Mouse (Mus musculus): Measurements from ENCODE around the gene Epn1. TPM values are rescaled to one million over a fixed set of nuclear protein-coding genes. Genes with fewer than 3 reads are reported as not detected.

Epn1 gene
- 151 and 160 TPM in 2 replicates for polyA plus RNA-seq (2012; rRNA removed)

DNA sequence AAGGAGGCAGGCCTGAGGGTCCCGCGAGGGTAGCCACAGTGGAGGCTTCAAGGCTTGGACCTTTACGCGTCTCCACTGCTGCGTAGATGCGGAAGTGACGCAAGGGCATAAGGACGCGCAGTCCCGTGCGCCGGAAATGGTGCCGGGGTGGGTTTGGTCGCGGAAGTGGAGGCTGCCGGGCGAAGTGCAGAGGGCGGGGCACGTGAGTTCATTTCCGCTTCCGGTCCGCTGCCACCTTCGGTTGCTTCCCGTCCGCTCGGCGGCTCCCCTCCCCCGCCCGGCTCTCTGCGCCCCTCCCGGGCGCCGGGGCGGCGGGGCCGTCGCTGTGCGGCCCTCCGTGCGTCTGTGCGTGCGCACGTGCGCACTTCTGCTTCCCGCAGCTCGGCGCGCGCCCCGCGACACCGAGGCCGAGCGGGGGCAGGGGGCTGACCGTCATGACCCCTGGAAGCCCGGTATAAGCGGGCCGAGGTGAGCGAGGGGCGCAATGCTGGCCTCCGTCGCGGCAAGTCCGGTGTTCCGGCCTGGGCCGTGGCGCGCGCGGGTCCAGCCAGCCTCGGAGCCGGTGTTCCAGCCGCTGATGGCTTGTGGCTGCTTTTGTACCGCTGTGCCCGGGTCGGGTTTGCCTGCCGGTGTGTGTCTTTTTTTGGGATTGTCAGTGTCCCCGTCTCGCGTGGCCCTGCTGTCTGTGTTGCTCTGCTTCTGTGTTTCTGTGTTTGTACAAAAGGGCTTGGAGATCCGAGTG, at the start of gene Epn1:
Epn1 (plus strand) TSS at position 226 of the 742 bp plus-strand sequence.
- Histone ChIP-seq H3K4me1 (ENCODE audit: control insufficient read depth, insufficient read depth, low read length) (peaks cover 4% of the 10 kb centered on the region; the same call in 1 of the 2 replicates), H3K4me3 (replicated peaks; ENCODE audit: extremely low read depth, low read depth, low read length) (peak within 1 kb of the TSS; percentile 58)
- TF ChIP-seq CTCF (IDR thresholded peaks at IDR 0.05; ENCODE audit: insufficient read depth, low read length) (no peak), POLR2A (IDR thresholded peaks at IDR 0.05; ENCODE audit: borderline replicate concordance, extremely low read depth, low read depth, low read length) (peak; percentile 76; the same call in 1 of the 2 replicates)
- peak; percentile 94 for DNase-seq
- under 1% methylated on average over 81 of the region's 81 CpGs for WGBS

GRCm38 (mm10) chr7:5030554-5031275, 49.3 kb upstream of the Epn1 start:
- Histone ChIP-seq H3K4me1 (ENCODE audit: control insufficient read depth, insufficient read depth, low read length) (no peaks in the 10 kb centered on the region), H3K4me3 (replicated peaks; ENCODE audit: extremely low read depth, low read depth, low read length) (no peak overlapping the region)
- TF ChIP-seq CTCF (IDR thresholded peaks at IDR 0.05; ENCODE audit: insufficient read depth, low read length), result no peak
- TF ChIP-seq POLR2A (IDR thresholded peaks at IDR 0.05; ENCODE audit: borderline replicate concordance, extremely low read depth, low read depth, low read length), result no peak
- no peak for DNase-seq
- WGBS, result 92% methylated on average over 63 of the region's 63 CpGs

- 90% methylated on average over 46 of the region's 46 CpGs for WGBS
- H3K4me3 ChIP-seq (replicated peaks; ENCODE audit: extremely low read depth, low read depth, low read length), result no peak overlapping the region
- DNase-seq, result no peak
- H3K4me1 ChIP-seq (ENCODE audit: control insufficient read depth, insufficient read depth, low read length), result no peaks in the 10 kb centered on the region
- no peak for TF ChIP-seq POLR2A (IDR thresholded peaks at IDR 0.05; ENCODE audit: borderline replicate concordance, extremely low read depth, low read depth, low read length)
- no peak for TF ChIP-seq CTCF (IDR thresholded peaks at IDR 0.05; ENCODE audit: insufficient read depth, low read length)
Measured at GRCm38 (mm10) chr7:5031496-5031895, 48.5 kb upstream of the Epn1 start.

GRCm38 (mm10) chr7:5033818-5034217, 46.2 kb upstream of the Epn1 start, which contains the start of gene 4632433K11Rik:
TSS of gene 4632433K11Rik (plus strand) at chr7:5034118.
- Histone ChIP-seq H3K4me1 (ENCODE audit: control insufficient read depth, insufficient read depth, low read length) (peaks cover 5% of the 10 kb centered on the region), H3K4me3 (replicated peaks; ENCODE audit: extremely low read depth, low read depth, low read length) (no peak within 1 kb of the TSS)
- no peak for DNase-seq
- WGBS, result 91% methylated on average over 3 of the region's 3 CpGs
- no peak for TF ChIP-seq CTCF (IDR thresholded peaks at IDR 0.05; ENCODE audit: insufficient read depth, low read length)
- TF ChIP-seq POLR2A (IDR thresholded peaks at IDR 0.05; ENCODE audit: borderline replicate concordance, extremely low read depth, low read depth, low read length), result no peak

- TF ChIP-seq POLR2A (IDR thresholded peaks at IDR 0.05; ENCODE audit: borderline replicate concordance, extremely low read depth, low read depth, low read length) (no peak), CTCF (IDR thresholded peaks at IDR 0.05; ENCODE audit: insufficient read depth, low read length) (no peak)
- WGBS, result 94% methylated on average over 17 of the region's 17 CpGs
Measured at GRCm38 (mm10) chr7:5035628-5036027, 44.4 kb upstream of the Epn1 start.

DNA sequence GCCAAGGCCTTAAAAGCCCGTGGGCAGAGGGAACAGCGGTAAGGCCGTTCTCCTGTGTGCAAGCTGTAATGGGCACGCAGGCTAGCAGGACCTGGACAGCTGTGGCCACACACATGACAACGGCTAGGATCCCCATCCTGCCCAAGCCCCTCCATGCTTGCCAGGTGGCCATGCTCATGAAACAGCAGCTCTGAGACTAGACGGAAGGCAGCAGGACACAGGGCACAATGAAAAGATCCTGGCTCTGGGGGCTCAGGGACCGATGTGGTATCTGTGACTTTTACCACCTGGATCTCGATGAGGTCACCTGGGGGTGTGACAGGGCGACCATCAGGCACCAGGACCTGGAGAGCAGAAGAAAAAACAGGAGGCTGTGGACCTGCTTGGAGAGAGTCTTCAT, 43.9 kb upstream of the Epn1 start:
- H3K4me3 ChIP-seq (replicated peaks; ENCODE audit: extremely low read depth, low read depth, low read length), result no peak overlapping the region
- DNase-seq, result no peak
- peaks cover 7% of the 10 kb centered on the region for H3K4me1 ChIP-seq (ENCODE audit: control insufficient read depth, insufficient read depth, low read length)
- WGBS, result 97% methylated on average over 9 of the region's 9 CpGs
- no peak for TF ChIP-seq CTCF (IDR thresholded peaks at IDR 0.05; ENCODE audit: insufficient read depth, low read length)
- no peak for TF ChIP-seq POLR2A (IDR thresholded peaks at IDR 0.05; ENCODE audit: borderline replicate concordance, extremely low read depth, low read depth, low read length)

More at GRCm38 (mm10) chr7:5035628-5036027, 44.4 kb upstream of the Epn1 start:
- no peak overlapping the region for H3K4me3 ChIP-seq (replicated peaks; ENCODE audit: extremely low read depth, low read depth, low read length)
- peaks cover 7% of the 10 kb centered on the region for H3K4me1 ChIP-seq (ENCODE audit: control insufficient read depth, insufficient read depth, low read length)
- DNase-seq, result no peak

DNA sequence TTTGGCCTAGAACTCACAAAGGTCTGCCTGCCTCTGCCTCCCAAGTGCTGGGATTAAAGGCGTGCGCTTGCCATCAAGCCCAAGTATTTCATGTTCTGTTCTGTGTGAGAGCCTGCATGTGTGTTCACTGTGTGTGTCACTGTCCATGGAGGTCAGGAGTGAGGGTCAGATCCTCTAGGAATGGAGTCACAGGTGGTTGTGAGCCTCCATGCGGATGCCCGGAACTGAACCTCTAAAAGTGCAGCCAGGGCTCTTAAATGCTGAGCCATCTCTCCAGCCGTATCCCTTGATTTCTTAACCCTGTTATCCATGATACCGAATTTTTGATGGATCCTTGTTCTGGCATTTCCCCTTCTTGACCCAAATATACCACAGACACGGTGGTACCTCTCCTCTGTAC, 43.0 kb upstream of the Epn1 start:
- Histone ChIP-seq H3K4me1 (ENCODE audit: control insufficient read depth, insufficient read depth, low read length) (peaks cover 7% of the 10 kb centered on the region), H3K4me3 (replicated peaks; ENCODE audit: extremely low read depth, low read depth, low read length) (no peak overlapping the region)
- TF ChIP-seq CTCF (IDR thresholded peaks at IDR 0.05; ENCODE audit: insufficient read depth, low read length) (no peak), POLR2A (IDR thresholded peaks at IDR 0.05; ENCODE audit: borderline replicate concordance, extremely low read depth, low read depth, low read length) (no peak)
- 93% methylated on average over 7 of the region's 7 CpGs for WGBS
- DNase-seq, result no peak

- H3K4me1 ChIP-seq (ENCODE audit: control insufficient read depth, insufficient read depth, low read length), result peaks cover 7% of the 10 kb centered on the region
- DNase-seq, result no peak
- no peak overlapping the region for H3K4me3 ChIP-seq (replicated peaks; ENCODE audit: extremely low read depth, low read depth, low read length)
- WGBS, result 84% methylated on average over 8 of the region's 8 CpGs
- TF ChIP-seq CTCF (IDR thresholded peaks at IDR 0.05; ENCODE audit: insufficient read depth, low read length), result no peak
- no peak for TF ChIP-seq POLR2A (IDR thresholded peaks at IDR 0.05; ENCODE audit: borderline replicate concordance, extremely low read depth, low read depth, low read length)
Measured at GRCm38 (mm10) chr7:5037467-5037866, 42.6 kb upstream of the Epn1 start.

DNA sequence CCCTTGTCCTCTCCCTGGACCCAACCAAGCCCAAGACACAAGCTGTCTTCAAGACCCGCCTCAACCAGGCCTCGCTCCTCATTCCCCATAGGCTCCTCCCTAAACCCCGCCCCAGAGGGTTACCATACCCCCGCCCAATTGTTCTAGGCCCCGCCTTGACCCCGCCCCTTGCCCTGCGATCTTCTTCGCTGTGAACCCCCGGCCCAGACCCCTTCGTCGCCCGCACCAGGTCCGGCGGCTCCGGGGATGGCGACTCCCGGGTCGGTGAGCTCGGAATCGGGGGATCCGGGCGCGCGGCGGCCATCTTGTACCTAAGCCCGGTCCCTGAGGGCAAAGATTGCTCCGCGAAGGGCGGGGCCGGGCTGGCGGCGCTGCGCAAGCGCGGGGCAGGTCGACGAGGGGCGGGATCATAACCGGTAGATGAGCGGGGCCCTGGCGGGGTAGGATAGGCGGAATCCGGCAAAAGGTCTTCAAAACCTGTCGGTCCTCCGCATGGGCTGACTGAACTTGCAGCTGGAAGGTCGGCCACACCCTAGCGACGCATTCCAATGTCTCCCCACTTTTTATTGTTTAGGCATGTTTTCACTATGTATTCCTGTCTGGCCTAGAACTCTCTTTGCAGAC, 41.8 kb upstream of the Epn1 start, which contains the start of gene Zfp784:
Zfp784 (minus strand) TSS at position 338 of the 624 bp plus-strand sequence.
- WGBS, result 1% methylated on average over 48 of the region's 48 CpGs
- DNase-seq, result peak; percentile 96

More for the DNA sequence above, 41.8 kb upstream of the Epn1 start, which contains the start of gene Zfp784:
- peak within 1 kb of the TSS; percentile 99 for H3K4me3 ChIP-seq (replicated peaks; ENCODE audit: extremely low read depth, low read depth, low read length)
- TF ChIP-seq CTCF (IDR thresholded peaks at IDR 0.05; ENCODE audit: insufficient read depth, low read length) (no peak), POLR2A (IDR thresholded peaks at IDR 0.05; ENCODE audit: borderline replicate concordance, extremely low read depth, low read depth, low read length) (peak; percentile 64; the same call in 1 of the 2 replicates)
- H3K4me1 ChIP-seq (ENCODE audit: control insufficient read depth, insufficient read depth, low read length), result peaks cover 7% of the 10 kb centered on the region

Data from lung, adult 2 months (tissue).